In the genomic region with DNA sequence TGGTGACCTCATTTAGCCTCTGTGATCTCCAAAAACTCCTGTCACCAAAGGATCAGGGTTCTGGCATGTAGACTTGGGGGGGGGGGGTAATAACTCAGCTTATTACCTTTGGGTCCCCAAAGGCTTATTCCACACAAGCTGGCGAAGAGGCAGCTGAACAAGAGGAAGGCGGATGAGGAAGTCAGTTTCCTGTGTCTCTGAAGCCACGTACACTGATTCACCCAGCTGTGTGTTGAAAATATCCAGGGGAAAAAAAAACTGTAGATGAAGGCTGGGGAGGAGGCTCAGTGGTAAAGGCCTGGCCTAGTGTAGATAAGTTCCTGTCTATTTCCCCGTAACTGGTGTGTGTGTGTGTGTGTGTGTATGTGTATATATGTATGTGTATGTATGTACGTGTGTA, we compare ENCODE assay signal across 28 mouse cellular contexts.
DNase-seq lines count a peak whose midpoint lies in the region; ATAC-seq and TF ChIP-seq lines count a peak whose summit lies in the region.
"Had no signal": no experiment of that assay in that cellular context is flagged by ENCODE, and none has a peak within 500 bp of the region (broad histone marks: within the 10 kb centered on the region; RNA-seq: fewer than 3 reads in every experiment).

No protein-coding gene starts in this region.

- no peaks in the 10 kb centered on the region for H3K79me2 ChIP-seq in liver, adult 2 months (ENCODE audit: control insufficient read depth, insufficient read depth, low read length)

- no peaks in the 10 kb centered on the region for H3K27me3 ChIP-seq in liver, adult 2 months (ENCODE audit: control insufficient read depth, insufficient read depth, low read length)
- H3K27me3 ChIP-seq in liver, embryonic 11.5 days (replicated peaks; ENCODE audit: control insufficient read depth, insufficient read depth, low read length) = no peaks in the 10 kb centered on the region
- H3K27me3 ChIP-seq: embryonic facial prominence, embryonic 12.5 days; embryonic facial prominence, embryonic 15.5 days; forebrain, embryonic 15.5 days; heart, embryonic 13.5 days; hindbrain, embryonic 12.5 days; hindbrain, embryonic 15.5 days had no signal

- ATAC-seq in liver, embryonic 11.5 days (replicated peaks; ENCODE audit: low FRiP score) = no peak
- ATAC-seq in monocyte, adult 5-6 weeks (replicated peaks; ENCODE audit: insufficient number of reproducible peaks, low FRiP score, low TSS enrichment, poor library complexity, severe bottlenecking) = no peak
- ATAC-seq: activated CD4-positive, CD25-positive, alpha-beta regulatory T cell, adult 4 months; CD4-positive, CD25-positive, alpha-beta regulatory T cell, adult 4 months; forebrain, embryonic 15.5 days had no signal

- peak; percentile 16 for DNase-seq in liver, adult 2 months (ENCODE audit: extremely low read depth, low read depth, low spot score)
- DNase-seq in liver, embryonic 11.5 days (ENCODE audit: low spot score) = no peak
- DNase-seq in thymus, postnatal 0 days (ENCODE audit: low spot score) = peak; percentile 5
- no peak for DNase-seq in thymus, postnatal 36 days
- peak; percentile 19 for DNase-seq in c-Kit-positive CD71-negative TER-119-negative erythroid progenitor cells, embryonic 14.5 days (ENCODE audit: low read depth)
- DNase-seq in gastrocnemius, adult 2 months = no peak
- DNase-seq in retina, embryonic 14.5 days (ENCODE audit: low spot score) = no peak
- DNase-seq: adrenal gland, adult 8-10 months; adrenal gland, postnatal 25 days; cerebellum, adult 11 months; cerebellum, adult 2 months; gastrocnemius, postnatal 10 days; gastrocnemius, postnatal 36 days; heart, adult 2 months; heart, postnatal 14 days; heart, postnatal 4 days had no signal

- H3K36me3 ChIP-seq in liver, adult 2 months (ENCODE audit: control insufficient read depth, insufficient read depth, low read length) = no peaks in the 10 kb centered on the region
- no peaks in the 10 kb centered on the region for H3K36me3 ChIP-seq in liver, embryonic 11.5 days (ENCODE audit: control insufficient read depth, insufficient read depth, low read length)
- H3K36me3 ChIP-seq: embryonic facial prominence, embryonic 12.5 days; embryonic facial prominence, embryonic 15.5 days; forebrain, embryonic 12.5 days; heart, embryonic 10.5 days; heart, embryonic 13.5 days; hindbrain, embryonic 12.5 days; hindbrain, embryonic 15.5 days had no signal

- intact Hi-C loops in gastrocnemius, adult 2 months (cut with DNase I) = no loop called here

- H3K4me1 ChIP-seq in liver, adult 2 months (ENCODE audit: control insufficient read depth, insufficient read depth, low read length) = no peaks in the 10 kb centered on the region
- no peaks in the 10 kb centered on the region for H3K4me1 ChIP-seq in liver, embryonic 11.5 days (replicated peaks; ENCODE audit: control insufficient read depth, insufficient read depth, low read length)
- H3K4me1 ChIP-seq: embryonic facial prominence, embryonic 12.5 days; forebrain, embryonic 12.5 days; hindbrain, embryonic 12.5 days had no signal

- H3K4me2 ChIP-seq in liver, embryonic 11.5 days = no peak overlapping the region
- H3K4me2 ChIP-seq: embryonic facial prominence, embryonic 12.5 days; embryonic facial prominence, embryonic 15.5 days; forebrain, embryonic 12.5 days; forebrain, embryonic 15.5 days; heart, embryonic 13.5 days; hindbrain, embryonic 12.5 days; hindbrain, embryonic 15.5 days had no signal

- H3K4me3 ChIP-seq in liver, adult 2 months (ENCODE audit: insufficient read depth, low read depth, low read length) = no peak overlapping the region
- H3K4me3 ChIP-seq in liver, embryonic 11.5 days (ENCODE audit: low read depth, low read length) = no peak overlapping the region
- no peak overlapping the region for H3K4me3 ChIP-seq in gastrocnemius, adult 2 months
- H3K4me3 ChIP-seq: embryonic facial prominence, embryonic 12.5 days; embryonic facial prominence, embryonic 15.5 days; erythroblast, embryonic 14.5 days; forebrain, embryonic 12.5 days; forebrain, embryonic 15.5 days; heart, adult 2 months; heart, embryonic 10.5 days; heart, embryonic 13.5 days; hindbrain, embryonic 12.5 days; hindbrain, embryonic 15.5 days had no signal

- WGBS in liver, adult 2 months = 73% methylated on average over 5 of the region's 5 CpGs
- 47% methylated on average over 5 of the region's 5 CpGs for WGBS in liver, embryonic 11.5 days

- no peak for TF ChIP-seq POLR2A in liver, adult 2 months (IDR thresholded peaks at IDR 0.05; ENCODE audit: extremely low read depth, insufficient read depth, low read length)

- no peak for TF ChIP-seq CTCF in liver, adult 2 months (IDR thresholded peaks at IDR 0.05; ENCODE audit: low read depth, low read length)
- no peak for TF ChIP-seq CTCF in gastrocnemius, adult 2 months (IDR thresholded peaks at IDR 0.05)

- H3K9ac ChIP-seq in liver, adult 2 months (ENCODE audit: low read depth, low read length) = no peak overlapping the region
- no peak overlapping the region for H3K9ac ChIP-seq in liver, embryonic 11.5 days (ENCODE audit: low read depth, low read length)
- H3K9ac ChIP-seq: embryonic facial prominence, embryonic 12.5 days; embryonic facial prominence, embryonic 15.5 days; forebrain, embryonic 12.5 days; forebrain, embryonic 15.5 days; heart, embryonic 13.5 days; hindbrain, embryonic 12.5 days; hindbrain, embryonic 15.5 days had no signal

- H3K27ac ChIP-seq in liver, adult 2 months (replicated peaks; ENCODE audit: insufficient read depth, low read depth, low read length) = no peak overlapping the region
- no peak overlapping the region for H3K27ac ChIP-seq in liver, embryonic 11.5 days (ENCODE audit: low read depth, low read length)
- H3K27ac ChIP-seq in gastrocnemius, adult 2 months = no peak overlapping the region
- H3K27ac ChIP-seq: embryonic facial prominence, embryonic 12.5 days; embryonic facial prominence, embryonic 15.5 days; forebrain, embryonic 12.5 days; forebrain, embryonic 15.5 days; heart, adult 2 months; heart, embryonic 10.5 days; heart, embryonic 13.5 days; hindbrain, embryonic 12.5 days; hindbrain, embryonic 15.5 days had no signal

- no peaks in the 10 kb centered on the region for H3K9me3 ChIP-seq in liver, embryonic 11.5 days (ENCODE audit: control insufficient read depth, low read length)
- H3K9me3 ChIP-seq: embryonic facial prominence, embryonic 12.5 days; embryonic facial prominence, embryonic 15.5 days; forebrain, embryonic 12.5 days; forebrain, embryonic 15.5 days; heart, embryonic 10.5 days; heart, embryonic 13.5 days; hindbrain, embryonic 12.5 days; hindbrain, embryonic 15.5 days had no signal

Comparison
In these comparisons a context has a peak if more than half of its experiments do, and no peak if none do; other contexts are left out.
1. DNase-seq: peak in liver, adult 2 months (single experiment), thymus, postnatal 0 days (single experiment) and c-Kit-positive CD71-negative TER-119-negative erythroid progenitor cells, embryonic 14.5 days (single experiment); none in liver, embryonic 11.5 days (single experiment), thymus, postnatal 36 days (0 of 2), gastrocnemius, adult 2 months (single experiment) and retina, embryonic 14.5 days (single experiment).